Mouse (Mus musculus) stomach, postnatal 0 days (tissue): ENCODE measurements around the gene Babam2.

Experiments used
- CTCF ChIP-seq: IDR thresholded peaks from 2 replicates; pipeline ENCODE4 v1.5.1; 2016; ENCODE audit warnings: antibody characterized with exemption, low read depth, mild to moderate bottlenecking, moderate library complexity
- EP300 ChIP-seq: optimal IDR thresholded peaks from 2 replicates; pipeline ENCODE3; 2016; ENCODE audit warnings: antibody characterized with exemption

DNA sequence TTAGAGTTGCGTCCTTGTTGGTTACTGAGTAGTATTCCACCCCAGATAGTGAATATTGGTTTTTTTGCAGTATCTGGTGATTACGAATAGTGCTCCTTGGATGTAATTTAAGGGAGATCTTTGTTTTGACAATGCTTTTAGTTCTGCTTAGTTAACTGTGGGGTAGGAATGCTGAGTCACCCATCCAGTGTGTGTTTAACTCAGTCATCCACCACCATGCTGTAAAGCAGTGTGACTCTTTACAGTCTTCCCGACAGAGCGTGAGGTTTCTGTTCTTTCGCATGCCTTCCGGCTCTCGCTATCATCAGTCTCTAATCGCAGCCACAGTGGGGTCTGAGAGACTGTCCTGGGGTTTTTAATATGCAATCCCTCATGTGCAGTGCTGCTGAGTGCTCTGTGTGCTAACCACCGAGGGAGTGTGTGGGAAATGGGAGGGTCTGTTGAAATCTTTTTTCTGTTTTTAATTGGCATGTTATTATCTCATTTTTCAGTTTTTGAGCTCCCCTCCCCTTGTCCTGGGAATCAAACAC lies 318.5 kb downstream of the Babam2 start:
- TF ChIP-seq CTCF = no peak
- no peak for TF ChIP-seq EP300
